Mouse (Mus musculus): ENCODE results near the gene Plac1. TPM values are rescaled to one million over a fixed set of nuclear protein-coding genes. Genes with fewer than 3 reads are reported as not detected.

Plac1 gene
- polyA plus RNA-seq, 1 experiment from 2014 or later = 2.0 TPM

DNA sequence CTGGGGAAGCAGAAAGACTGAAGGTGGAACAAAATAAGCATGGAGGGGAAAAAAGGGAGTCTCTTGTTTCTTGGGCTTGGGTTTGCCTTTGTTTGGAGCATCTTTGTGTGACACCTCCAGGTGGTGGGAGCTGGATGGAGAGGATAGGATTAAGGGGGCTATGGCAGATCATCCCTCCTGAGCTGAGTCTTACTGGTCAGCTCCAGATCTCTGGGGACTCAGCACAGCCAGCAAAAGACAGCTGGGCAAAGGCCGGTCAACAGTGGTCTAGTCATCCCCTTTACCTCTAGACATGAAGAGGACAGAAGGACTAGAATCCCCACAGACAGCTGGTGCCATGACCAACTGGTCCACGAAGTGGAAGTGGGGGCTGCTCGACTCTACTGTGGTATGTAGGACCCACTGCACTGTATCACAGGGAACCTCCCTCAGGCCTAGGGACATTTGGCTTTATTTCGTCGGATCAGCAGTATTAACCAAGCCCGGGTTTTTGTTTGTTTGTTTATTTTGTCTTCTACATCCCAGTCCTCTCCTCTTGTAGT is 113.3 kb downstream of the Plac1 start:
- Histone ChIP-seq H3K4me3 (no peak overlapping the region), H3K9me3 (no peaks in the 10 kb centered on the region), H3K27me3 (ENCODE audit: poor library complexity, severe bottlenecking) (no peaks in the 10 kb centered on the region), H3K4me1 (0 out of 2 replicates have a peak, but pooled peaks cover 5% of the 10 kb centered on the region), H3K27ac (no peak overlapping the region), H3K36me3 (replicated peaks) (no peaks in the 10 kb centered on the region)
- 87% methylated on average over 6 of the region's 6 CpGs for WGBS
- DNase-seq (ENCODE audit: extremely low spot score, low spot score) = no peak

DNA sequence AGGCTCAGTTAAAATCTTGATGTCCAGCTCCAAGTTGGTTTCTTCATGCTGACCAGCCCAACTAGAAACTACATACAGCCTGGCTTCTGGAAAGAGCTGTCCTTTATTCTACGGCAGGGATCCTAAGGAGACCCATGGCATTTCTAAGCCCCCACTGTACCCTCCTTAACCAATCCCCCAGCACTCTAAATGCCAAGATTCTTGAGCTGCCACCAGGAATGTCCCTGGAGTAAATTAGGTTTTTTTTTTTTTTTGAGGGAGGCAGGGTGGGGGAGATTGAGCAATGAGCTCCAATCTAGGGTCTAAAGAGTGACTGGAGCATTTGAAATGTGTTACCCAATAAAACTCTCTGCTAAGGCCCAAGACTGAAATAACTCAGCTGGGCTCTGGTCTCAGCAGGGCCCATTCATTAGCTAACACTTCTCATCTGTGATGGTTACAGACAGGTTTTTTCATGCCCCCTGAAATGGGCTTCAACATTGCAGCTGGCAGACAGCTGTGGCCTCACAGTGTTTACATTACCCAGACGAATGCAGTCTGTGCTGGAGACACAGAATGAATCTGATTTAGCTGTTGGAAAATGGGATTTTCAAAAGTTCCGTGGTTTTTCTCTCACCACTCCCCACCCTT is 114.0 kb downstream of the Plac1 start:
- 53% methylated on average over 3 of the region's 3 CpGs for WGBS
- DNase-seq (ENCODE audit: extremely low spot score, low spot score) = no peak

DNA sequence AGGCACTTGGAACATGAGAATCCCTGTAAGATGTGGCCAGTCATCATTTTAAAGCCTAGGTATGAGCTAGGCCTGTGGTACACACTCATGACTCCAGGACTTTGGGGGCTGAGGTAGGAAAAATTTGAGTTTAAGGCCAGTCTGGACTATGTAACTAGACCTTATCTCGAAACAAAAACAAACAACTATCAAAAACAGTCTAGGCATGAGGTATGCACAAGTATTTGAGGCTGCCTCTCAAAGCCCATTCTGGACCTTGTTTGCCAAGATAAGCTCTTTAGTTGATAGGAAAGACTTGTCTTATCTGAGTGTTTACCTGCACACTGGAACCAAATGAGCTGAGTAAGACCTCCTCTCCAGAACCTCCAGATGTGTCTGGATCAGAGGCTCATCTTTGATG is 116.3 kb downstream of the Plac1 start:
- Histone ChIP-seq H3K4me1 (0 out of 2 replicates have a peak, but pooled peaks cover 5% of the 10 kb centered on the region), H3K9me3 (no peaks in the 10 kb centered on the region), H3K27me3 (ENCODE audit: poor library complexity, severe bottlenecking) (peaks cover 7% of the 10 kb centered on the region; the same call in 1 of the 2 replicates), H3K27ac (no peak overlapping the region), H3K36me3 (replicated peaks) (no peaks in the 10 kb centered on the region), H3K4me3 (no peak overlapping the region)
- no peak for DNase-seq (ENCODE audit: extremely low spot score, low spot score)
- WGBS = 83% methylated on average over 1 of the region's 1 CpGs

More for the DNA sequence above, 114.0 kb downstream of the Plac1 start:
- no peaks in the 10 kb centered on the region for H3K36me3 ChIP-seq (replicated peaks)
- H3K4me1 ChIP-seq = 0 out of 2 replicates have a peak, but pooled peaks cover 5% of the 10 kb centered on the region
- no peaks in the 10 kb centered on the region for H3K9me3 ChIP-seq
- no peak overlapping the region for H3K27ac ChIP-seq
- no peak overlapping the region for H3K4me3 ChIP-seq
- no peaks in the 10 kb centered on the region for H3K27me3 ChIP-seq (ENCODE audit: poor library complexity, severe bottlenecking)

GRCm38 (mm10) chrX:53118631-53119030 is 121.3 kb downstream of the Plac1 start:
- Histone ChIP-seq H3K27me3 (ENCODE audit: poor library complexity, severe bottlenecking) (peaks cover 18% of the 10 kb centered on the region), H3K27ac (no peak overlapping the region), H3K4me3 (no peak overlapping the region), H3K9me3 (no peaks in the 10 kb centered on the region), H3K36me3 (replicated peaks) (no peaks in the 10 kb centered on the region), H3K4me1 (no peaks in the 10 kb centered on the region)
- WGBS = 77% methylated on average over 6 of the region's 6 CpGs
- no peak for DNase-seq (ENCODE audit: extremely low spot score, low spot score)

DNA sequence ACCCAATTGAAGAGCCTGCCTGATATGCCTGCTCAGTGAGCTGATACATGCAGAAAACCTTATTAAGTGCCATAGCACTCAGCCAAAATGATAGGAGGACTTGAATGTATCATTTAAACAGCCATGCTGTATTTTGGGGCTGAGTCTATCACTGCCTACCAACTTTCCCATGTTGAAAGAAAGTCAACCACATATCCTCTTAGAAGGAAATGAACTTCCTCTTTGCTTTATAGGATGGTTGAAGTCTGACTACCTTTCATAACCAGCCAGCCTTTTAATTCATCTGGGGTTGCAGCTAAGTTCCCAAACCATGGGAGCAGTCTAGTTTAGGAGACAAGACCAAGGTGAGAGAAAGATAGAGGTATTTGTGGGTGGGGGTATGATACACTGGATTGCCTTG is 121.9 kb downstream of the Plac1 start:
- H3K27me3 ChIP-seq (ENCODE audit: poor library complexity, severe bottlenecking) = peaks cover 18% of the 10 kb centered on the region
- no peak overlapping the region for H3K4me3 ChIP-seq
- H3K27ac ChIP-seq = no peak overlapping the region
- H3K4me1 ChIP-seq = no peaks in the 10 kb centered on the region
- no peak for DNase-seq (ENCODE audit: extremely low spot score, low spot score)
- H3K36me3 ChIP-seq (replicated peaks) = no peaks in the 10 kb centered on the region
- H3K9me3 ChIP-seq = no peaks in the 10 kb centered on the region

DNA sequence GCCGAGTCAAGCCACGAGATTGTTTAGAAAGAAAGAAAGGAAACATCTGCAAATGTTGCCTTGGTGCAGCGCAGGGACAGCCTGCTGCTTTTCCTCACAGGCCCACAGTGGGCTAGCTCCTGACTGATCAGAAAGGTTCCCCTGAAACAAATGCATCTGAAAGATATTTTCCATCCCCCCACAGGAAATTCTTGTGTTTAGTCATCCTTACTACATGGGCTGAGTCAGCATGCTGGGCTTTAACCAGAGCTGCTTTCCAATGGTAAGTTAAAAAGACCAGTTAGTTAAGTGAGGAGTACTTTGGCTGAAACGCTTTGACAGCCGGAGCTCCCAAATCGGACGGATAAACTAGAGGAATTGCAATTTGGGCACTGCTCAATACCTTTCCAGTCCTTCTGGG is 124.9 kb downstream of the Plac1 start:
- H3K4me1 ChIP-seq = no peaks in the 10 kb centered on the region
- H3K4me3 ChIP-seq = no peak overlapping the region
- peaks cover 18% of the 10 kb centered on the region for H3K27me3 ChIP-seq (ENCODE audit: poor library complexity, severe bottlenecking)
- no peak for DNase-seq (ENCODE audit: extremely low spot score, low spot score)
- 80% methylated on average over 7 of the region's 7 CpGs for WGBS
- H3K36me3 ChIP-seq (replicated peaks) = no peaks in the 10 kb centered on the region
- H3K27ac ChIP-seq = no peak overlapping the region
- H3K9me3 ChIP-seq = no peaks in the 10 kb centered on the region

DNA sequence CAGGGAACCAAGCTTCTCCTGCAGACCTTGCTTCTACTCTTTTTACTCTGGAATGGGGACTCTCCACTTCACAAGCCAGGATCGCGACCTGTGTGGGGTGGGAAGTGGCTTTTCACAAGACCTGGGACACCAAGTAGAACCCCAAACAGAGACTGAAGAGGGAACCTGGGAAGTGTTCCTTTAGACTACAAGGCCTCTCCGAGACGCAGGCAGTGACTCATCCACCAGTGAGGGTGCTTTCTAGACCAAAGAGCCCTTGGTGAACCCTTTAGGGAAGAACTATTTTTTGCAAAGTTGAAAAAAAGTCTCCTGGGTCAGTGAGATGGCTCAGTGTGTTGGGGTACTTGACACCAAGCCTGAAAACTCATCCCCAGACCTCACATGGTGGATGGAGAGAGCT is 129.8 kb downstream of the Plac1 start:
- peaks cover 8% of the 10 kb centered on the region for H3K27me3 ChIP-seq (ENCODE audit: poor library complexity, severe bottlenecking)
- no peak overlapping the region for H3K27ac ChIP-seq
- H3K4me1 ChIP-seq = no peaks in the 10 kb centered on the region
- H3K9me3 ChIP-seq = no peaks in the 10 kb centered on the region
- DNase-seq (ENCODE audit: extremely low spot score, low spot score) = no peak
- no peak overlapping the region for H3K4me3 ChIP-seq
- H3K36me3 ChIP-seq (replicated peaks) = no peaks in the 10 kb centered on the region
- 90% methylated on average over 4 of the region's 4 CpGs for WGBS

DNA sequence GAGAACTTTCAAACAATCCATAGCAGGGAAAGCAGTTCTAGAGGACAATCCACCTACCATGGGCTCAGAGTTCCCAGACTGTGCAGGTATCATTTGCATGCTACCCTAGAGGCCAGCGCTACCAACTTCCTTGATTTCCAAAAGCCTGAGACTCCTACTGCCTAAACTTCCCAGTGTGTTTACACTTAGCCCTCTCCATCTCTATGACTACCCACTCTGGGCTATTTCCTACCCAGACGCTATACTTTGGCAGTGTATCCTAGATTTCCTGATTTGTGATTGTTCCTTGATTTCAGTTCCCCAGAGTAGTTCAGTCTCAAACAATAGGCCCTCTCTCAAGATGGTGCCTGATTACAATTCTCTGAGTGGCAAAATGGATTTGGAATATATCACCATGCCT is 132.8 kb downstream of the Plac1 start:
- Histone ChIP-seq H3K36me3 (replicated peaks) (no peaks in the 10 kb centered on the region), H3K4me1 (no peaks in the 10 kb centered on the region), H3K27me3 (ENCODE audit: poor library complexity, severe bottlenecking) (no peaks in the 10 kb centered on the region), H3K27ac (no peak overlapping the region), H3K4me3 (no peak overlapping the region), H3K9me3 (no peaks in the 10 kb centered on the region)
- DNase-seq (ENCODE audit: extremely low spot score, low spot score) = no peak
- 90% methylated on average over 2 of the region's 2 CpGs for WGBS

DNA sequence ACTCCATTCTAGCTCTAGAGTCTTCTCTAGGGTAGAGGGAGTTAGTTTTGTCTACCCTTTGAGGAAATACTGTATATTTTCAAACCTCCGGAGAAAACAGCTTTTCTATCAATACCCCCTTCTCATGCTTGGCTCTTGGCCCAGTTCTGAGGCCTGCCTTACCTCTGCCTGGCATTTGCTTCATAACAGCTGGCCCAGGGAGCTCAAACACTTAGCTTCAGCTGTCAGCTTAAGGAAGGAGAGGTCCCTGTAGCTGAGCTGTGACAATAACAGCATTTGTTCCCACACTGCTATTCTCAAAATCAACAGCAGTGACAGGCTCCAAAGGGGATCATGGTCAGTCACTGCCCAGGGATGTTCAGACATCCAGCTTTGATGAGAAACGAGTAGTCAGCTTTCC is 138.7 kb downstream of the Plac1 start:
- no peak overlapping the region for H3K27ac ChIP-seq
- H3K36me3 ChIP-seq (replicated peaks) = no peaks in the 10 kb centered on the region
- no peaks in the 10 kb centered on the region for H3K9me3 ChIP-seq
- H3K27me3 ChIP-seq (ENCODE audit: poor library complexity, severe bottlenecking) = no peaks in the 10 kb centered on the region; the same call in 1 of the 2 replicates
- no peak overlapping the region for H3K4me3 ChIP-seq
- DNase-seq (ENCODE audit: extremely low spot score, low spot score) = no peak
- 69% methylated on average over 2 of the region's 2 CpGs for WGBS
- H3K4me1 ChIP-seq = peaks cover 4% of the 10 kb centered on the region; the same call in 1 of the 2 replicates

DNA sequence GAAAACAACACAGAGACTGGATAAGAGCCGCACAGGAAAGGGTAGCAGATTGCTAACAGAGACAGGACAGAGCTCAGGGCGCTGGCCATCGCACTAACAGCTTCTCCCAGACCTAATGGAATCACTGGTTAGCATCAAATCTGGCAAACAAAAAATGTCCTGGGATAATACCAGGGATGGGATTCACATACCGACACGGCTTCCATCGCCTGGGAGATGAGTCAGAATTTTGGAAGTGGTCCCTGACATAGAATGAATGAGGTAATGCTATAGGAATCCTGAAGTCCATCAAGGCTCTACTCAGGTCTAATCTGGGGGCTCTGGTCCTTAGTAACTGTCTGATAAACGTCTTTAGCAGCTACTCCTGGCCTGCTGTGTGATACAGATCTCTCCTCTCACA is 140.0 kb downstream of the Plac1 start:
- Histone ChIP-seq H3K27ac (no peak overlapping the region), H3K4me3 (no peak overlapping the region)
- WGBS = 79% methylated on average over 7 of the region's 7 CpGs

DNA sequence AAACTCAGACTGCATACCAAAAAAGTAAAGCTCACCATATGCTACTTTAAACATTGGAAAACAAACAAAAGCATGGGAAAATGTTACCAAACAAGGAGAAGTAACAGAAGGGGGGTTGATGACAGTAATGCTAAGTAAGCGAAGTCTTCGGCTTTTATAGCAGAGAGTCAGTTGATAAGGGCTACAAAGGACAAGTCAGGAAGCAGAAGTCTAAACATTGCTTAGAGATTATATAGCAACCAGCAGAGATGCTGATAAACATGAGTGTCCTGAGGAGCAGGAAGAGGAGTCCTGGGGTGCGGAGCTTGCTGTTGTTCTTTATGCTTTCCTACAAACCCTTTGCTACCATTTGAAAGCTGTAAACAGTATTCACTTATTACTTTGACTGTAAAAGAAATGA is 140.6 kb downstream of the Plac1 start:
- Histone ChIP-seq H3K27ac (no peak overlapping the region), H3K4me1 (peaks cover 4% of the 10 kb centered on the region; the same call in 1 of the 2 replicates), H3K27me3 (ENCODE audit: poor library complexity, severe bottlenecking) (no peaks in the 10 kb centered on the region; the same call in 1 of the 2 replicates), H3K4me3 (no peak overlapping the region), H3K9me3 (no peaks in the 10 kb centered on the region), H3K36me3 (replicated peaks) (no peaks in the 10 kb centered on the region)
- 94% methylated on average over 3 of the region's 3 CpGs for WGBS
- DNase-seq (ENCODE audit: extremely low spot score, low spot score) = no peak

More for the DNA sequence above, 140.0 kb downstream of the Plac1 start:
- no peak for DNase-seq (ENCODE audit: extremely low spot score, low spot score)
- H3K36me3 ChIP-seq (replicated peaks) = no peaks in the 10 kb centered on the region
- H3K27me3 ChIP-seq (ENCODE audit: poor library complexity, severe bottlenecking) = no peaks in the 10 kb centered on the region; the same call in 1 of the 2 replicates
- H3K9me3 ChIP-seq = no peaks in the 10 kb centered on the region
- H3K4me1 ChIP-seq = peaks cover 4% of the 10 kb centered on the region; the same call in 1 of the 2 replicates

GRCm38 (mm10) chrX:53098293-53098692 is 141.6 kb downstream of the Plac1 start:
- Histone ChIP-seq H3K9me3 (no peaks in the 10 kb centered on the region), H3K36me3 (replicated peaks) (no peaks in the 10 kb centered on the region), H3K4me1 (peaks cover 4% of the 10 kb centered on the region; the same call in 1 of the 2 replicates), H3K27ac (no peak overlapping the region), H3K4me3 (no peak overlapping the region), H3K27me3 (ENCODE audit: poor library complexity, severe bottlenecking) (no peaks in the 10 kb centered on the region; the same call in 1 of the 2 replicates)
- no peak for DNase-seq (ENCODE audit: extremely low spot score, low spot score)
- 56% methylated on average over 4 of the region's 4 CpGs for WGBS

GRCm38 (mm10) chrX:53097786-53098185 is 142.1 kb downstream of the Plac1 start:
- peaks cover 4% of the 10 kb centered on the region; the same call in 1 of the 2 replicates for H3K4me1 ChIP-seq
- no peaks in the 10 kb centered on the region for H3K36me3 ChIP-seq (replicated peaks)
- no peaks in the 10 kb centered on the region; the same call in 1 of the 2 replicates for H3K27me3 ChIP-seq (ENCODE audit: poor library complexity, severe bottlenecking)
- H3K4me3 ChIP-seq = no peak overlapping the region
- no peak overlapping the region for H3K27ac ChIP-seq
- WGBS = 73% methylated on average over 4 of the region's 4 CpGs
- DNase-seq (ENCODE audit: extremely low spot score, low spot score) = no peak
- no peaks in the 10 kb centered on the region for H3K9me3 ChIP-seq
